Comparison of ENCODE assay signal across 10 mouse cellular contexts in genomic region chr5:34183976-34184375, GRCm38 (mm10). TPM values are rescaled to one million over a fixed set of nuclear protein-coding genes. Genes with fewer than 3 reads are reported as not detected.
DNase-seq lines count a peak whose midpoint lies in the region; ATAC-seq lines count a peak whose summit lies in the region.
"Had no signal": no experiment of that assay in that cellular context is flagged by ENCODE, and none has a peak within 500 bp of the region (broad histone marks: within the 10 kb centered on the region; RNA-seq: fewer than 3 reads in every experiment).

No protein-coding gene starts in this region.

- WGBS in heart, embryonic 16.5 days, result 93% methylated on average over 3 of the region's 3 CpGs
- WGBS in lung, embryonic 15.5 days, result 95% methylated on average over 3 of the region's 3 CpGs
- whole genome bisulfite sequencing in embryonic facial prominence, embryonic 10.5 days, result 88% methylated on average over 3 of the region's 3 CpGs
- WGBS in intestine, embryonic 16.5 days, result 95% methylated on average over 3 of the region's 3 CpGs

- DNase-seq in adrenal gland, adult 8-10 months, result peak; percentile 4
- DNase-seq in adrenal gland, postnatal 4 days (ENCODE audit: low spot score in 2 of 2), result no peak
- no peak for DNase-seq in heart, adult 8-10 months (ENCODE audit: low spot score)
- no peak for DNase-seq in lung, postnatal 10 days
- peak; percentile 5 for DNase-seq in embryonic facial prominence, embryonic 10.5 days (ENCODE audit: low spot score)

- peak overlapping the region; percentile 32; the same call in 1 of the 2 replicates for H3K4me2 ChIP-seq in heart, embryonic 16.5 days (ENCODE audit: low read depth, low read length)
- 0 out of 2 replicates have a peak overlapping the region, but pooled peaks have one; percentile 9 for H3K4me2 ChIP-seq in lung, embryonic 15.5 days
- H3K4me2 ChIP-seq in intestine, embryonic 16.5 days (ENCODE audit: low read depth, low read length), result no peak overlapping the region
- H3K4me2 ChIP-seq: hindbrain, embryonic 15.5 days had no signal

- peaks cover 3% of the 10 kb centered on the region; the same call in 1 of the 2 replicates for H3K36me3 ChIP-seq in heart, embryonic 16.5 days (ENCODE audit: control insufficient read depth, insufficient read depth)
- H3K36me3 ChIP-seq in lung, embryonic 15.5 days, result peaks cover 17% of the 10 kb centered on the region
- peaks cover 35% of the 10 kb centered on the region for H3K36me3 ChIP-seq in embryonic facial prominence, embryonic 10.5 days (replicated peaks)
- H3K36me3 ChIP-seq in intestine, embryonic 16.5 days (ENCODE audit: control insufficient read depth, insufficient read depth, low read length), result no peaks in the 10 kb centered on the region

- no peak overlapping the region for H3K4me3 ChIP-seq in heart, embryonic 16.5 days (ENCODE audit: low read length)
- H3K4me3 ChIP-seq in lung, embryonic 15.5 days, result no peak overlapping the region
- no peak overlapping the region for H3K4me3 ChIP-seq in embryonic facial prominence, embryonic 10.5 days
- H3K4me3 ChIP-seq in intestine, embryonic 16.5 days (ENCODE audit: low read length), result no peak overlapping the region
- H3K4me3 ChIP-seq: megakaryocyte, embryonic 14.5 days had no signal

- H3K4me1 ChIP-seq in heart, embryonic 16.5 days (ENCODE audit: control insufficient read depth, insufficient read depth, low read length), result peaks cover 47% of the 10 kb centered on the region
- peaks cover 46% of the 10 kb centered on the region for H3K4me1 ChIP-seq in lung, embryonic 15.5 days
- H3K4me1 ChIP-seq in embryonic facial prominence, embryonic 10.5 days, result peaks cover 37% of the 10 kb centered on the region
- H3K4me1 ChIP-seq in intestine, embryonic 16.5 days (ENCODE audit: control insufficient read depth, insufficient read depth, low read length), result peaks cover 31% of the 10 kb centered on the region

- H3K9ac ChIP-seq in heart, embryonic 16.5 days (ENCODE audit: low read length), result no peak overlapping the region; the same call in 1 of the 2 replicates
- no peak overlapping the region; the same call in 1 of the 2 replicates for H3K9ac ChIP-seq in lung, embryonic 15.5 days
- H3K9ac ChIP-seq in intestine, embryonic 16.5 days (ENCODE audit: low read depth, low read length), result no peak overlapping the region
- H3K9ac ChIP-seq: hindbrain, embryonic 15.5 days had no signal

- no peaks in the 10 kb centered on the region for H3K9me3 ChIP-seq in heart, embryonic 16.5 days (replicated peaks; ENCODE audit: control insufficient read depth, low read length)
- H3K9me3 ChIP-seq in lung, embryonic 15.5 days, result no peaks in the 10 kb centered on the region
- H3K9me3 ChIP-seq in embryonic facial prominence, embryonic 10.5 days, result no peaks in the 10 kb centered on the region
- no peaks in the 10 kb centered on the region for H3K9me3 ChIP-seq in intestine, embryonic 16.5 days (ENCODE audit: control insufficient read depth, low read length)
- H3K9me3 ChIP-seq: hindbrain, embryonic 15.5 days; megakaryocyte, embryonic 14.5 days had no signal

- no peaks in the 10 kb centered on the region for H3K27me3 ChIP-seq in heart, embryonic 16.5 days (ENCODE audit: control insufficient read depth, insufficient read depth, low read length)
- no peaks in the 10 kb centered on the region for H3K27me3 ChIP-seq in lung, embryonic 15.5 days
- H3K27me3 ChIP-seq in embryonic facial prominence, embryonic 10.5 days (replicated peaks; ENCODE audit: low read depth, poor library complexity, severe bottlenecking), result peaks cover 8% of the 10 kb centered on the region; the same call in 1 of the 2 replicates
- H3K27me3 ChIP-seq in intestine, embryonic 16.5 days (replicated peaks; ENCODE audit: control insufficient read depth, insufficient read depth, low read length), result no peaks in the 10 kb centered on the region
- H3K27me3 ChIP-seq: hindbrain, embryonic 15.5 days; megakaryocyte, embryonic 14.5 days had no signal

- ATAC-seq in heart, embryonic 16.5 days (replicated peaks; ENCODE audit: extremely low read depth, insufficient read depth, low FRiP score), result no peak
- ATAC-seq in lung, embryonic 15.5 days (ENCODE audit: borderline replicate concordance, extremely low read depth, low FRiP score, low TSS enrichment), result no peak
- no peak for ATAC-seq in intestine, embryonic 16.5 days

- peak overlapping the region; percentile 82 for H3K27ac ChIP-seq in heart, embryonic 16.5 days (ENCODE audit: low read length)
- no peak overlapping the region for H3K27ac ChIP-seq in lung, embryonic 15.5 days
- no peak overlapping the region for H3K27ac ChIP-seq in embryonic facial prominence, embryonic 10.5 days (replicated peaks)
- H3K27ac ChIP-seq in intestine, embryonic 16.5 days (ENCODE audit: low read length), result no peak overlapping the region
- H3K27ac ChIP-seq: hindbrain, embryonic 15.5 days had no signal

RNA-seq across cellular contexts. Expression of gene Mxd4, which starts 3.5 kb away (rescaled TPM):
- 100 to 1,000 TPM; 118 to 131 (median 125) TPM for total RNA-seq in adrenal gland, adult 8-10 months (2022)
- 100 to 1,000 TPM; 145 to 158 TPM for total RNA-seq in adrenal gland, postnatal 4 days (2021)
- polyA plus RNA-seq in heart, embryonic 16.5 days (2015; fragmentation: Nextera tagmentation; extraction: Ambion mirVana), result 26.6 and 32.2 TPM in 2 replicates
- 10 to 100 TPM; 51.9 to 65.0 (median 59.6) TPM for total RNA-seq in heart, adult 8-10 months (2022)
- 44.5 and 50.0 TPM in 2 replicates for polyA plus RNA-seq in lung, embryonic 15.5 days (2015; fragmentation: Nextera tagmentation; extraction: Ambion mirVana)
- 18.7 and 23.0 TPM in 2 replicates for polyA plus RNA-seq in embryonic facial prominence, embryonic 10.5 days (2016; fragmentation: Nextera tagmentation; extraction: Ambion mirVana)
- polyA plus RNA-seq in intestine, embryonic 16.5 days (2015; fragmentation: Nextera tagmentation; extraction: Ambion mirVana), result 20.2 TPM in 2 replicates

RNA-seq across cellular contexts. Expression of gene Haus3, which starts 14.6 kb away (rescaled TPM):
- total RNA-seq in adrenal gland, adult 8-10 months (2022), result 1 to 10 TPM; 6.5 to 7.8 (median 7.7) TPM
- total RNA-seq in adrenal gland, postnatal 4 days (2021), result 10 to 100 TPM; 12.3 to 14.0 TPM
- 22.3 and 28.4 TPM in 2 replicates for polyA plus RNA-seq in heart, embryonic 16.5 days (2015; fragmentation: Nextera tagmentation; extraction: Ambion mirVana)
- total RNA-seq in heart, adult 8-10 months (2022), result 1 to 10 TPM; 2.9 to 5.4 (median 3.2) TPM
- 42.2 and 43.9 TPM in 2 replicates for polyA plus RNA-seq in lung, embryonic 15.5 days (2015; fragmentation: Nextera tagmentation; extraction: Ambion mirVana)
- polyA plus RNA-seq in embryonic facial prominence, embryonic 10.5 days (2016; fragmentation: Nextera tagmentation; extraction: Ambion mirVana), result 53.0 and 60.0 TPM in 2 replicates
- polyA plus RNA-seq in intestine, embryonic 16.5 days (2015; fragmentation: Nextera tagmentation; extraction: Ambion mirVana), result 23.9 and 25.7 TPM in 2 replicates

RNA-seq across cellular contexts. Expression of gene Poln, which starts 14.7 kb away (rescaled TPM):
- total RNA-seq in adrenal gland, adult 8-10 months (2022), result 1 to 10 TPM; 2.5 to 7.1 (median 5.3) TPM
- 1 to 10 TPM; 1.4 to 3.4 TPM for total RNA-seq in adrenal gland, postnatal 4 days (2021)
- 0.22 and 0.55 TPM in 2 replicates for polyA plus RNA-seq in heart, embryonic 16.5 days (2015; fragmentation: Nextera tagmentation; extraction: Ambion mirVana)
- total RNA-seq in heart, adult 8-10 months (2022), result 10 to 100 TPM in 2 of 4 experiments, 1 to 10 TPM in 2; 8.6 to 13.7 (median 9.6) TPM
- 0.60 and 1.2 TPM in 2 replicates for polyA plus RNA-seq in lung, embryonic 15.5 days (2015; fragmentation: Nextera tagmentation; extraction: Ambion mirVana)
- 0.67 and 0.69 TPM in 2 replicates for polyA plus RNA-seq in embryonic facial prominence, embryonic 10.5 days (2016; fragmentation: Nextera tagmentation; extraction: Ambion mirVana)
- 0.23 and 0.24 TPM in 2 replicates for polyA plus RNA-seq in intestine, embryonic 16.5 days (2015; fragmentation: Nextera tagmentation; extraction: Ambion mirVana)

Comparison
In these comparisons a context has a peak if more than half of its experiments do, and no peak if none do; other contexts are left out.
1. DNase-seq: peak in adrenal gland, adult 8-10 months (single experiment) and embryonic facial prominence, embryonic 10.5 days (single experiment); none in adrenal gland, postnatal 4 days (0 of 2), heart, adult 8-10 months (single experiment) and lung, postnatal 10 days (single experiment).